Mouse (Mus musculus) C2C12 (cell line): Measurements from ENCODE around the gene Slc22a20. TPM values are rescaled to one million over a fixed set of nuclear protein-coding genes. Genes with fewer than 3 reads are reported as not detected.

Experiments
- H3K27me3 ChIP-seq: one replicate; pipeline ENCODE4 v1.6.1; 2011; ENCODE audit not compliant: control insufficient read depth, insufficient read depth, insufficient read length
- H3K36me3 ChIP-seq: one replicate; pipeline ENCODE4 v1.6.1; 2011; ENCODE audit not compliant: control insufficient read depth, insufficient read depth
- H3K4me3 ChIP-seq: one replicate; pipeline ENCODE4 v1.5.1; 2011; ENCODE audit warnings: mild to moderate bottlenecking, control low read depth; ENCODE audit not compliant: poor library complexity, insufficient read depth, severe bottlenecking
- H3K79me2 ChIP-seq: one replicate; pipeline ENCODE4 v1.6.1; 2011; ENCODE audit not compliant: control insufficient read depth, insufficient read depth
- H3K79me3 ChIP-seq: one replicate; pipeline ENCODE4 v1.6.1; 2011; ENCODE audit warnings: low read depth, control low read depth
- H3ac ChIP-seq: one replicate; pipeline ENCODE3; 2011; ENCODE audit warnings: low read depth; ENCODE audit not compliant: control insufficient read depth, insufficient read length
- CEBPB ChIP-seq: IDR thresholded peaks from one replicate; pipeline ENCODE4 v1.6.1; 2011; ENCODE audit warnings: low read depth, mild to moderate bottlenecking, control low read depth, moderate library complexity
- CTCF ChIP-seq: IDR thresholded peaks from one replicate; pipeline ENCODE4 v1.5.1; 2011; ENCODE audit not compliant: control insufficient read depth, insufficient read depth, insufficient read length
- FOSL1 ChIP-seq: IDR thresholded peaks from one replicate; pipeline ENCODE4 v1.8.0; 2011; ENCODE audit warnings: mild to moderate bottlenecking, low read length; ENCODE audit not compliant: poor library complexity, insufficient read depth, severe bottlenecking
- MAX ChIP-seq: IDR thresholded peaks from one replicate; pipeline ENCODE4 v1.6.1; 2011; ENCODE audit warnings: mild to moderate bottlenecking, control low read depth
- MYOD1 ChIP-seq: IDR thresholded peaks from one replicate; pipeline ENCODE4 v1.6.1; 2011; ENCODE audit warnings: low read depth; ENCODE audit not compliant: control insufficient read depth, insufficient read length
- MYOG ChIP-seq: IDR thresholded peaks from one replicate; pipeline ENCODE4 v1.6.1; 2011; ENCODE audit not compliant: control insufficient read depth, insufficient read length; ENCODE audit errors: extremely low read depth
- USF1 ChIP-seq: IDR thresholded peaks from one replicate; pipeline ENCODE4 v1.6.1; 2011; ENCODE audit warnings: low read depth, mild to moderate bottlenecking, control low read depth, moderate library complexity
- polyA plus RNA-seq: library from polyadenylated mRNA; unstranded; fragments of >200 nt; fragmentation: generic; extraction: Trizol; gene quantifications from one replicate; pipeline ENCODE4 v1.2.1, GENCODE M21; 2012; ENCODE audit warnings: missing spikeins

Slc22a20 gene
- polyA plus RNA-seq, 1 experiment: not detected

GRCm38 (mm10) chr19:5929634-5930596, 56.0 kb downstream of the Slc22a20 start:
- no peak overlapping the region for H3K4me3 ChIP-seq
- no peaks in the 10 kb centered on the region for H3K27me3 ChIP-seq
- no peaks in the 10 kb centered on the region for H3K36me3 ChIP-seq
- H3ac ChIP-seq: no peak overlapping the region
- TF ChIP-seq CTCF (no peak), MYOG (no peak), MYOD1 (no peak), USF1 (no peak), MAX (no peak), CEBPB (no peak), FOSL1 (no peak)
- no peaks in the 10 kb centered on the region for H3K79me2 ChIP-seq
- H3K79me3 ChIP-seq: no peaks in the 10 kb centered on the region

GRCm38 (mm10) chr19:5928546-5928945, 57.4 kb downstream of the Slc22a20 start:
- Histone ChIP-seq H3K79me3 (no peaks in the 10 kb centered on the region), H3K4me3 (no peak overlapping the region), H3K36me3 (no peaks in the 10 kb centered on the region), H3ac (no peak overlapping the region), H3K79me2 (peaks cover 2% of the 10 kb centered on the region), H3K27me3 (no peaks in the 10 kb centered on the region)
- TF ChIP-seq MYOD1 (no peak), MYOG (no peak), MAX (no peak), CEBPB (no peak), FOSL1 (no peak), USF1 (no peak), CTCF (no peak)

DNA sequence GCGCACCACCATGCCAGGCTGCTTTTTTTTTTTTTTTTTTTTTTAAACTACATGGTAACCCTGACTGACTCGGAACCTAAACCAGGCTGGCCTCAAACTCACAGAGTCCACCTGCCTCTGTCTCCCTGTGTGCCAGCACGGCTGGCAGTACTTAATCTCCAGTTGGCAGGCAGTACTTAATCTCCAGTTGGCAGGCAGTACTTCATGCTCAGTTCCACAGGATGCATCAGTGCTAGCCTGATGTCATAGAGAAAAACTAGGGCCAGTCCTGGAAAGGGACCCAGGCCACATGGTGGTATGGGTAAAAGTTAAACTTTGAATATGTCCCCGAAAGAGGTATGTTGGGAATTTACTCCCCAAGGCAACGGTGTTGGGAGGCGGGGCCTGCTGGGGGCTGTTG, 57.8 kb downstream of the Slc22a20 start:
- H3ac ChIP-seq: no peak overlapping the region
- no peak overlapping the region for H3K4me3 ChIP-seq
- peaks cover 6% of the 10 kb centered on the region for H3K79me2 ChIP-seq
- no peaks in the 10 kb centered on the region for H3K36me3 ChIP-seq
- H3K79me3 ChIP-seq: no peaks in the 10 kb centered on the region
- H3K27me3 ChIP-seq: no peaks in the 10 kb centered on the region
- TF ChIP-seq CEBPB (no peak), MAX (no peak), USF1 (no peak), CTCF (no peak), MYOD1 (no peak), FOSL1 (no peak), MYOG (no peak)

GRCm38 (mm10) chr19:5927532-5927931, 58.4 kb downstream of the Slc22a20 start:
- Histone ChIP-seq H3K36me3 (no peaks in the 10 kb centered on the region), H3K27me3 (no peaks in the 10 kb centered on the region), H3ac (no peak overlapping the region), H3K79me2 (peaks cover 6% of the 10 kb centered on the region), H3K4me3 (no peak overlapping the region), H3K79me3 (no peaks in the 10 kb centered on the region)
- no peak for TF ChIP-seq CTCF
- no peak for TF ChIP-seq USF1
- no peak for TF ChIP-seq MYOG
- no peak for TF ChIP-seq FOSL1
- no peak for TF ChIP-seq MYOD1
- no peak for TF ChIP-seq CEBPB
- TF ChIP-seq MAX: no peak

DNA sequence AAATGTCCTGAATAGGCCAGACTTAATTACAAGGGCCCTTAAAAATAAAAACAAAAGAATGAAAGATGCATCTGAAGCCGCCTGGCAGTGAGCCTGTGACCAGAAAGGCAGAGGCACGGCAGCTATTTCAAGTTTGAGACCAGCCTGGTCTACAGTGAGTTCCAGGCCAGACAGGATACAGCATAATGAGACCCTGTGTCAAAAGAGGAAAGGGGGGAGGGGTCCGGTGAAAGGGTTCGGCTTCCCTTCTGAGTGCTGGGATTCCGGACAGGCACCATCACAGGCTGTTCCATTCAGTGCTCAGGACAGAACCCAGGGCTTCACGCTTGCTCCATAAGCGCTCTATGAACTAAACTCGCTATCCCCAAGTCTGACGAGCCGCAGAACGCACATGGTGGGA, 58.9 kb downstream of the Slc22a20 start:
- Histone ChIP-seq H3K27me3 (no peaks in the 10 kb centered on the region), H3ac (no peak overlapping the region), H3K36me3 (no peaks in the 10 kb centered on the region), H3K4me3 (no peak overlapping the region), H3K79me3 (no peaks in the 10 kb centered on the region), H3K79me2 (peaks cover 6% of the 10 kb centered on the region)
- TF ChIP-seq FOSL1 (no peak), MAX (no peak), MYOG (no peak), CEBPB (no peak)

DNA sequence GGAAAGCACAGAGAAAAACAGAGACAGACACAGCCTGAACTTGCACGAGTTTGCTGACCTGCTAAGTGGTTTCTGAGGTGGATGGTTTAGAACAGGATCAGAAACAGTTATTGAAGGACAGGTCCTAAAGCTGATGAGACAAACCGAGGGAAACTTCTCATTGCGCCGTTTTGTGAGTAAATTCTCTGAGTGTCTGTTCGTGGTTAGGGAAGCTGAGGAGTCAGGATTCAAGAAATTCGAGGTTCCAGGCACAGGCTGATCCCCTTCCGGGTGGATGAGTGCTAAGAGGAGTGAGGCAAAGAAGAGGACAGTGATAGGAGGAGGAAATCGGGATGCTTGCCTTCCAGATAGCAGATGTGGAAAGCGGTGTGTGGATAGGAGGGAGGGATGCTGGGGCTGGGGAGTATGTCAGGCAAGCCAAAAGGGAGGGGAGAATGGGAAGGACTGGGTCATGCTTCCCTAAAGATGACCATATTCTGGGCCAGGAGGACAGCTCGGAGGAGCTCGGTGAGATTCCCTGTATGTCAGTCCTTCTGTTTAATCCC, 60.6 kb downstream of the Slc22a20 start:
- H3K4me3 ChIP-seq: peak overlapping the region; percentile 46
- no peaks in the 10 kb centered on the region for H3K36me3 ChIP-seq
- TF ChIP-seq MYOG (no peak), MAX (no peak), CEBPB (no peak), FOSL1 (no peak), MYOD1 (no peak), CTCF (no peak), USF1 (no peak)

More for the DNA sequence above, 60.6 kb downstream of the Slc22a20 start:
- Histone ChIP-seq H3ac (peak overlapping the region; percentile 16), H3K79me2 (peaks cover 6% of the 10 kb centered on the region), H3K27me3 (no peaks in the 10 kb centered on the region), H3K79me3 (no peaks in the 10 kb centered on the region)
